Mouse (Mus musculus): ENCODE results near the gene Upk3b. TPM values are rescaled to one million over a fixed set of nuclear protein-coding genes. Genes with fewer than 3 reads are reported as not detected.

Gene Upk3b
- total RNA-seq, 2 experiments from 2014 or later: 7.4 to 14.0 TPM

DNA sequence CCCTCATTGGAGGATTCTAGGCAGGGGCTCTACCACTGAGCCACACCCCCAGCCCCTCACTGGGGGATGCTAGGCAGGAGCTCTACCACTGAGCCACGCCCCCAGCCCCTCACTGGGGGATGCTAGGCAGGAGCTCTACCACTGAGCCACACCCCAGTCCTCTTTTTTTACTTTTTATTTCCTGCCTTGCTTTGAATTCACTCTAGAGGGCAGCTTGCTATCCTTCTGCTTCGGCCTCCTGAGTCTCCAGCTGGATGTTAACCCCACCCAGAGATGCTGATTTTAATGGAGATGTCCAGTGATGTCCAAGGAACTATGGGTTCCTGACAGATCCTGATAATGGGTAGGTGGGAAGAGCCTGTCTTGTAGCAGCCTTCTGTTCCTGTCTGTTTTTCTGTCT, 31.1 kb downstream of the Upk3b start:
- DNase-seq (ENCODE audit: low spot score in 2 of 2): no peak

DNA sequence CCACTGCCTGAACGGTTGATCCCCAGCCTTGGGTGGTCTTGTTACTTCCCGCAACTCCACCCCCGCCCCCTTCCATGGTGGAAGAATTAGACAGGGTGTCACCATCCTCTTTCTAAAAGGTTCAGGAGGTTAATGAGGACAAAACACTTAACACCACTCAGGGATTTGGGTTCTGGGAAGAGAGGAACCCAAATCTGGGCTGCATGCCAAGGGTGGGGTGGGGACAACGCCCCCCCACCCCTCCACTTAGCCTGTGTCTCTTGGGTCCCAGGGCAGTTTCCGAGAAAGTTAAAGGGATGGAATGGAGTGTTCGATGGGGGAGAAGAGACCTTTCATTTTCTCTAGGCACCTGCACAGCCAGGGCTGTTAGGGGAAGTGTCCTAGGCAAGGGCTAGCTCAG, 34.8 kb downstream of the Upk3b start:
- DNase-seq (ENCODE audit: low spot score in 2 of 2): no peak

DNA sequence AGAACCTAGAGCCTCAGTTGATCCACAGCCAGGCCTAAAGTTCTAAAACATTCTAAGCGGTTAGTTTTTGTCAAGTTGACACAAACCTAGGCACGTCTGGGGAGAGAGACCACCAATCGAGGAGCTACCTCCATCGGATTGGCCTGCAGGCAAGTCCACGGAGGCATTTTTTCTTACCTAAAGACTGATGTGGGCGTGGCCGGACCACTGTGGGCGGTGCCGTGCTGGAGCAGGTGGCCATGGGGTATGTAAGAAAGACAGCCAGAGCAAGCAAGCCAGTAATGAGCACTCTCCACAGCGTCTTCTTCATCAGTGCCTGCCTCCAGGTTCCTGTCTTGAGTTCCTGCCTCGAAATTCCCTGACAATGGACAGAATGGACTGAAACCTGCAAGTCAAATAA, 35.2 kb downstream of the Upk3b start:
- DNase-seq (ENCODE audit: low spot score in 2 of 2): no peak

DNA sequence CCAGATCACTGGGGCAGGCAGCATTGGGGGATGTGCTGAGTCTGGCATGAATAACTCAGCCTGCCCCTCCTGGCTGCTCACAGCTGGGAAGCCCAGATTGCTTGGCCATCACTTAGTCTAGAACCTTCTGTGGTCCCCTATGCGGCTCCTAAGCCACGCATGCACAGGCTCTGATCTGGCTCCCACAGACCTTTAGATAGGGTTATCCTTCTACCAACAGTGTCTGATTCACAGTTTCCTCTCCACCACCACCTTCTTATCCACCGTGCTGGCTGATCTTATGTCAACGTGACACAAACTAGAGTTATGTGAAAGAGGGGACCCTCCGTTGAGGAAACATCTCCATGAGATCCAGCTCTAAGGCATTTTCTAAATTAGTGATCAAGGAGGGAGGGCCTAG, 36.8 kb downstream of the Upk3b start:
- no peak for DNase-seq (ENCODE audit: low spot score in 2 of 2)

DNA sequence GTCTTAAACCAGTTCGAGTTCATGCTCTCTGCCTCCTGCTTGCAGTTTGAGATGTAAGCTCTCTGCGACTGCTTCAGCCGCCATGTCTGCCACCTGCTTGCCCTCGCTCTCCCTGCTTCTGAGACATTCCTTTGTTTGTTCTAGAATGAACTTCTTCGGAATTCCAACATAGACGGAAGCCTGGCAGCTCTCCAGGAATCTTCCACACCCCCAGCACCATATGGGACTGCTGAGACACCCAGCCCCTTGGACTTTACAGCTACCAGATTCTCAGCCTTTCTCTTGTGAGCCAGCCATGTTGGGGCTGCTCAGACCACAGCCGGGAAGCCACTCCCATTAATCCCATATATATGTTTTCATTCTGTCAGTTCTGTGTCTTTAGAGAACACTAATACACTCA, 38.0 kb downstream of the Upk3b start:
- no peak for DNase-seq (ENCODE audit: low spot score in 2 of 2)

DNA sequence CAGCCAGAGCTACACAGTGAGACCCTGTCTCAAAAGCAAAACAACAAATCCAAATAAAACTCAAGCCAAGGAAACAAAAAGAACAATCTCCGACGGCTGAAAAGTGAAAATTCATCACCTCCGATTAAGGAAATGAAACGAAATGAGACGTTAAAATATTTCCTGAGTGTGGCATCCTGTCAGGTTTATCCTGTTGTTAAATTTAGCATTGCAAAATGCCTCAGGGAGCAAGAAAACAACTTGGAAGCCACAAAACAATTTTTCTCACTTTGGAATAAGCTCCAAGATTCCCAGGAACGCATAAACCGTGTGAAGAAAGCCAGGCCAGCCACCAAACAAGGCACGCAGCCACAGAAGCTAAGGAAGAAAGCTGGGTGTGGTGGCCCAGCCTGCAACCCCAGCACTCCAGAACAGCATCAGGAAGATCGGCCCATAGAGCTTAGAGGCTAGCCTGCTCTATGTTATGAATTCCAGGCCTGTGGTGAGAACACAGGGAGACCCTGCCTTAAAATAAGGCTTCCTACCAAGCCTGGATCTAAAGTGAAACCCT, 38.8 kb downstream of the Upk3b start:
- DNase-seq (ENCODE audit: low spot score in 2 of 2): no peak

DNA sequence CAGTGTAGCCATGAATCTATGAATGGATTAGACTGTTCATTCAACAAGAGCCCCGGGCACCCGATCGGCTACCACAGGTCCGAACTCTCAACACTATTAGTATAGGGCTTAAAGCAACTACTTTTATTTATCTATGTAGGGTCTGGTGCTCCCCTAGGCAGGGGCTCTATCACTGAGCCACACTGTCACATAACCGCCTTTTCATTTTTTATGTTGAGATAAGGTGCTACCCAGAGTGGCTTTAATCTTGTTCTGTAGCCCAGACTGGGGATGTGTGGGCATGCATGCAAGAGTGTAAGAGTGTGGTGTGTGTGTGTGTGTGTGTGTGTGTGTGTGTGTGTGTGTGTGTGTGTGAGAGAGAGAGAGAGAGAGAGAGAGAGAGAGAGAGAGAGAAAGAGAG, 39.8 kb downstream of the Upk3b start:
- DNase-seq (ENCODE audit: low spot score in 2 of 2): no peak

DNA sequence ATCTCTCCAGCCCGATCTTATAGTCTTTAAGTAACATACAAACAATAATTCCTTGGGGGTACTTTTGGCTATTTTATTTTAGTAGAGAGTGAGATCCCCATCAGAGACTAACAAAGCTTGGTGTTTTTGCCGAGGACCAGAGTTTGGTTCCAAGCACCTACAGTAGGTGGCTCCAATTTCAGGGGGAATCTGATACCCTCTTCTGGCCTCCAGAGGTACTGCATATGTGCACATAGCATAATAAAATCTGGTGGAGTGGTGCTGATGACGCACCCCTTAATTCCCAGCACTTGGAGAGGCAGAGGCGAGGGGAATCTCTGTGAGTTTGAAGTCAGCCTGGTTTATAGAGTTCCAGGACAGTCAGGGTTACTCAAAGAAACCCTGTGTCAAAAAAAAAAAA, 44.0 kb downstream of the Upk3b start:
- no peak for DNase-seq (ENCODE audit: low spot score in 2 of 2)

DNA sequence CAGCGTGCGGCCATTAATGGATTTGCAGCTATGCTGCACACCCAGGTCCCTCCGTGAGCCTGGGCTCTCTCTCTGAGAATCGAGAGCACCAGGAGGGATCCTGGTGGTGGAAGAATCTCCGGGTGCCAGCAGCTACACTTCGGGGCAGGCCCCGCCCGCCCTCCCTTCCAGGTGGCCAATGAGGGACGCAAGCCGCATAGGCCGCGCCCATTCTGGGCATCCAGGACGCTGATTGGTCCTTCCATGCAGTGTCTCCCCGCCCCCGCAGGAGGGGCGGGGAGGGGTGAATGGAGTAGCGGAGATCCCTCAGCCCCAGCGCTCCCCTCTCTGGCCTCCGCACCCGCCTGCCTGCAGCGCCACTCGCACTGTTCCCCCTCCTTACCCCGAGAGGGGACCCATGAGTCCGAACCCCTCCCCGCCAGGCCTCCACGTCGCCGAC, 45.4 kb downstream of the Upk3b start, which contains the start of gene Rasa4:
Gene Rasa4 (plus strand): TSS at position 248 of the 439 bp plus-strand sequence.
- DNase-seq (ENCODE audit: low spot score in 2 of 2): peak; percentile 85 to 88

DNA sequence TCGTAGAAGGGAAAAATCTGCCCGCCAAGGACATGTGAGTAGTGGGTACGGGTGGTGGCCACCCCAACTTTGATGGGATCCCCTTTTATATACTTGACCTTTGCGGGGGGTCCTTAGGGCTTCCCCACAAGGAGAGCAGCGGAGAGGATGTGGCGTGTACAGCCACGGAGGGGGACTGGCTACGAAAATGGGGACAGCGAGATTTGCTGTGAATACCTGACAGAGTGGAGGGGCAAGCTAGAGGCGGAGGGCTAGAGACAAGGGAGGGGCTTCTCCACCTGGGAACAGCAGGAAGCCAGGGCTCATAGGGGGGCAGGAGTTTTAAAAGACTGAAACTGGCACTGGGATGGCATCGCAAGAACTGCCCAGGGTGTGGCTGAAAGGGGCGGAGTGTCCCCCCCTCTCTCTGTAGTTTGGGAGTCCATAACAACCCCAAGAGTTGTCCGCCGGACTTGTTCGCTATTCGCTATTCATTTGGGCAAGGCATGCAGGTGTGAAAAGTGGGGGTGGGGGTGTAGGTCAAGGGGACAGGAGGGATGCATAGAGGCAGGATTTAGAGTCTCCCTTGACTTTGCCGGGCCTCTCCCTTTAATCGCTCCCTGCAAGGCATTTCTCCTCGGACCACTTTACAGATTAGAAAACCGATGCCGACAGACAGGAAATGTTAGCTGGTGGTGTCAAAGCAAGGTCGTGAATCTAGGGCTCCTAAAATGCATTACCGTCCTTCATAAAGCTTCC, 46.0 kb downstream of the Upk3b start:
- peak in 1 of 2 experiments; percentile 29 for DNase-seq (ENCODE audit: low spot score in 2 of 2)

DNA sequence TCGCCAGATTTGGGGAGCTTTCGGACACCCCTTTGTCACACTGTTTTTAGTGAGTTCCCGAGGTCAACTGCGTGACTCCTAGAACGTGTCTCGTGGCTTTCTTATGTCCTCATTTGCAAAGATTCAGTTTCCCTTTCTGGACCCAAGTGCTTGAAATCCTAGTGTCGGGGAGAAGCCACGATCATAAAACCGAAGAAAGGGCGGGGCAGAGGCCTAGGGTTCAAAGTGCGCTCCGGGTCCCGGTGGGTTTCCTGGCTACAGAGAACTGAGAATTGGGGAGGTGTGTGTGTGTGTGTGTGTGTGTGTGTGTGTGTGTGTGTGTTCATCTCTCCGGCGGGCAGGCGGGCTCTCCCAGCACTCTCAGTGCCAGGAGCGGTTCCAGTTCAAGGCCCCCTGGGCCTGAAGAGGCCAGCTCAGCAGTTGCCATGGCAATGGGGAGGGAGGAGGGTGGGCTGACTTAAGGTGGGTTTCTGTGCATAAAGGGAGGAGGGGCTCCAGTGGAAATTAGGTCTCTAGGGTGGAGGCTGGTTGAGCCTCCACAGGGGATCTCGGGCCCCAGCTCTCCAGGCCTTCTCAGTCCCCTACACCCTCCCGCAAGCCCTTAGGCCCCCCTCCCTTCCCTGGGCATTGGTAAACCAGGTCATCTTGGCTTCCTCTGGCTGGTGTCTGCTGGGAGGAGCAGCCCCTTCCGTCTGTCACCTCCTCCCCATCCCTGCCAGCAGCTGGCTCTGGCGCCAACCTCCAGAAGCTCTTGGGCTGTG, 46.8 kb downstream of the Upk3b start:
- peak; percentile 39 to 55 for DNase-seq (ENCODE audit: low spot score in 2 of 2)

DNA sequence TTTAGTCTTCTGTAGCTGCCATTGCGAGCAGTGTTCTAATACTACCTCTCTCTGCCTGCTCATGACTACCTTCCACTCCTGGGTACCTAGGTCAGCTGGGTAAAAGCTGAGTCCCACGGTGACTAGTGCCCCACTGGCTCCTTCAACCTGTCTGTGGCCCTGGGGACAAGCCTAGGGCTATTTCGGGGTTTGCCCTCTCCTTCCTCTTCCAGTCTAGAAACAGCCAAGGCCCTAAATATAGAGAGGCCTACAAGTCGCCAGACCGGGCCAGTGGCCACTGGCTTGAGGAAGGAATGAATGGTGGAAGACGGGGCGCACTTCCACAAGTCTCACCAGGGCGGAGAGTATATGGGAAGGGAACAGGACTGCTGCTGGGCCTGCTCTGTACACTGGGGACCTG, 48.0 kb downstream of the Upk3b start:
- DNase-seq (ENCODE audit: low spot score in 2 of 2): no peak

DNA sequence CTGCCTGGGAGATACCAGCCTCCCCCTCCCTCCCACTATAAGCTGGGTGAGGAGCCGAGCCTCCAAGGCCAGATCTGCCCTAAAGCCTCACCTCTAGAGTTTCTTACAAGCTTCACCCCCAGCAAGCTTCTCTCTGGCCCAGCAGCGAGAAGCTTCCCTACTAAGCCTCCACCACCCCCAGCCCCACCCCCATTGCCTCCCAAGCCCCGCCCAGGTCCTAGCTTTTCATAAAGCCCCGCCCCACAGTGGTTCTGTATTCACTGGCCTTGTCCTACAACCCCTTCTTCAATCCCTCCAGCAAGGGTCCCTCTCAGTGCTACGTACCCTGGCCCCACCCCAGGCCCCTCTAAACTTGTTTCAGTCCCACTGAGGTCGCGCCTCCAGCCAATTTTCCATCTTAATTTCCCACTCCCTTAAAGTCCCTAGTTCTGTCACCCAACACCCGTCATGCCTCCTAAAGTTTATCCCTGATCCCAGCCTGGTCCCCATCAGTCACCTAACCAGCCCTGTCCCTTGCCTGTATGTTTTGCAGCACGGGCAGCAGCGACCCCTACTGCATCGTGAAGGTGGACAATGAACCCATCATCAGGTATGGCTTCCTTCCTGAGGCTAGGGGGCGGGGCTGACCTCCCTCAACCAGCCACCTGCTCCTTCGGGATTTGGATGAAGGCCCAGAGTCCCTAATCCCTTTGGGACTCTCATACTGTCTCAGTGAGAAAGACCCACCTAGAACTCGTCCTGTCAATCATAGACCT, 50.7 kb downstream of the Upk3b start:
- no peak for DNase-seq (ENCODE audit: low spot score in 2 of 2)

DNA sequence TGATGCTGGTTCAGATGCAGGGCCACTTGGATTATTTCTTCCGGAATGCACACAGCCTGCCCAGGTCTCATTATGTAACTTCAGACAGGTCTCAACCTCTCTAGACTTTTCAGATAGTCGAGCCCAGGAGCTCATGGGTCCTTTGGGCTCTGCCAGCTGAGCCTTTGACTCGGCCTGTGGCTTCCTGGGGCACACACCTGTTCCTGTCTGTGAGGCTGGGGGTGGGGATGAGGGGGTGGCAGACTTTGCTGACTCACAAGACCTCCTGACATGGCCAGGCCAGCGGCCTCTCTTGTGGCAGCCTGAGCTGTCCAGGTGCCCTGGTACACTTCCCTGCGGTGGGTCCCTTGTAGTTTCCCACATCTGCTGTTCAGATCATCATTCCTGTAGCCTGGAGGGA, 53.6 kb downstream of the Upk3b start:
- no peak for DNase-seq (ENCODE audit: low spot score in 2 of 2)

DNA sequence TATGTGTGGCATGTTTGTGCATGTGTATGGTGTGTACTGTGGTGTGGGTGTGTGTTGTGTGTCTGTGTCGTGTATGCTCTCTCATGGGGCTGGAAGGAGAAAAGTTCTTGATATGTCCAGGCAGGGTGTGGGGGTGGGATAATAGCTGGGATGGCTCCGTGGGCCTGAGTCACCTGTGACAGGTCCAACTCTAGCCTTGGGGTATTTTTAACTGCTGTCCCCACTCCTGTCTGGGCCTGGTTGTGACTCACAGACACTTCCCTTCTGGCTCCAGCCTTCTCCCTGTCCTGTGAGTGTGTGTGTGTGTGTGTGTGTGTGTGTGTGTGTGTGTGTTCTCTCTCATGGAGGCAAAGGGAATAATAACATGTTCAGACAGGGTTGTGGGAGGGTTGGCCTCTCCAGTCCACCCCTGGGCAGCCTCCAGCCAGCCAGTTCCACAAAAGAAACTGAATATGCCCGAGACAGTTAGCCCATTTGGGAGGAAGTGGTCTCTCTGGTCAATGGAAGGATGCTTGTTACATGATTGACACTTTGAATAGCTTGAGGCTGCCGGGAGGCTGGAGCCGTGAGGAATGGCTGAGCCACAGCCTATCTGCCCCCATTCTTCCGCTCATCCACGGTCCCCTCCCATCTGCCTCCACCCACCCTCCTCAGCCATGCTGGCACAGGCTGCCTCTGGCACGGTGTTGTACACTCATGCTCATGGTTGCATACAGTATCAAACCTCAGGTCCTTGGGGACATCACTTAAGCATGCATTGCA, 56.1 kb downstream of the Upk3b start:
- no peak for DNase-seq (ENCODE audit: low spot score in 2 of 2)

DNA sequence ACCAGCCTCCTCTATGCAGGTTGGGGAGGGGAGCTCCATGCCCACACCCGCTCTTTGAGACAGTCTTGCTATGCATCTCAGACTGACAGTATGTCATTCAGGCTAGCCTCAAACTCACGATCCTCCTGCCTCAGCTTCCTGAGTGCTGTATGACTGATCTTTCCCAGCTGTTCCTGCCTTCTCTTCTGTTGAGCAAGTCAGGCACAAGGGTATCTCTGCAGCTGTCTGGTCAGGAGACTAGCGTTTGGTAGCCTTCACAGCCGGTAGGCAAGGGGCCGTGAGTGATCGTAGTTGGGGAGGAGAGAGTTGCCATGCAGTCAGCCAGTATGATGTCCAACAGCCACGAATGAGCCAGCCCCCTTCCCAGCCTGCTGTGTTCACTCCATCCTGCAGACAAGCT, 56.8 kb downstream of the Upk3b start:
- DNase-seq (ENCODE audit: low spot score in 2 of 2): no peak

Other genes starting within 250 kb of the Upk3b start
- 1 to 10 TPM; 2.6 to 4.2 TPM for gene Srrm3, start 231.6 kb upstream of the Upk3b start, total RNA-seq (2021)
- 1,000 to 10,000 TPM in 1 of 2 experiments, 100 to 1,000 TPM in 1; 220 to 1,206 TPM for gene Hspb1, start 150.6 kb upstream of the Upk3b start, total RNA-seq (2021)
- gene Ywhag, start 103.9 kb upstream of the Upk3b start, total RNA-seq (2021): 100 to 1,000 TPM; 665 to 853 TPM
- 1 to 10 TPM; 3.3 to 4.3 TPM for gene Ssc4d, start 64.0 kb upstream of the Upk3b start, total RNA-seq (2021)
- not detected for gene Zp3, start 58.4 kb upstream of the Upk3b start, total RNA-seq (2021)
- gene Dtx2, start 43.7 kb upstream of the Upk3b start, total RNA-seq (2021): 10 to 100 TPM; 12.8 to 18.7 TPM
- not detected for gene Upk3bl, start 16.0 kb downstream of the Upk3b start, total RNA-seq (2021)
- gene Rasa4, start 45.4 kb downstream of the Upk3b start, total RNA-seq (2021): 10 to 100 TPM; 11.9 to 14.7 TPM
- gene Polr2j, start 78.1 kb downstream of the Upk3b start, total RNA-seq (2021): 10 to 100 TPM; 70.3 to 78.0 TPM
- 10 to 100 TPM; 11.0 to 11.4 TPM for gene Lrwd1, start 97.6 kb downstream of the Upk3b start, total RNA-seq (2021)
- 1 to 10 TPM; 8.3 to 8.5 TPM for gene Alkbh4, start 97.7 kb downstream of the Upk3b start, total RNA-seq (2021)
- gene Orai2, start 132.2 kb downstream of the Upk3b start, total RNA-seq (2021): 1 to 10 TPM; 2.7 to 3.4 TPM
- gene Prkrip1, start 160.5 kb downstream of the Upk3b start, total RNA-seq (2021): 10 to 100 TPM; 38.7 to 48.9 TPM
- 10 to 100 TPM; 21.8 to 85.0 TPM for gene Sh2b2, start 208.1 kb downstream of the Upk3b start, total RNA-seq (2021)